ENCODE assay signal across 29 mouse cellular contexts in the genomic region with DNA sequence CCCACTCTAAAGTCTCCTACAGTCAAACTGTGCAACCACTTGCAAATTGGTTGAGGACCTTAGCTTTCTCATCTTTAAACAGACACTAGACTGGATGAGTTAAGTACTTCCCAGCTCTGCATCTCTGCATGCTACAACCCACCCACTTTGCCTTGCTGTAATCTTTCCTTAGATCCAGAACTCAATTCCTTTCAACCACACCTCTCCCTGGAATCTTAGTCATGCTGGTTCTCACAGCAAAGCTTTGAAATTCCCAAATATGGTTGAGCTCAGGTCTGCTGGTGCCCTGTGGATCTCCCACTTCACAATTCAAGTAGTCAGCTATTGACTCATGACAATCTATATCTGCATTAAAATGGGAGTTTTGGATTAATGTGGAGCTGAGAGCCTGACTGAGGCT.
"Had no signal": no experiment of that assay in that cellular context is flagged by ENCODE, and none has a peak within 500 bp of the region (broad histone marks: within the 10 kb centered on the region; RNA-seq: fewer than 3 reads in every experiment).

No protein-coding gene starts in this region.

- H3K9me3 ChIP-seq: heart, embryonic 10.5 days; heart, embryonic 12.5 days; hindbrain, embryonic 10.5 days; hindbrain, embryonic 12.5 days; intestine, embryonic 15.5 days; kidney, embryonic 15.5 days; limb, embryonic 10.5 days; limb, embryonic 12.5 days; liver, embryonic 13.5 days; liver, embryonic 15.5 days had no signal

- H3K27me3 ChIP-seq: heart, embryonic 12.5 days; hindbrain, embryonic 12.5 days; intestine, embryonic 15.5 days; kidney, embryonic 15.5 days; limb, embryonic 12.5 days; liver, embryonic 13.5 days; liver, embryonic 15.5 days had no signal

- H3K9ac ChIP-seq: heart, embryonic 12.5 days; hindbrain, embryonic 12.5 days; hindbrain, embryonic 14.5 days; intestine, embryonic 15.5 days; kidney, embryonic 15.5 days; limb, embryonic 12.5 days; liver, embryonic 13.5 days; liver, embryonic 15.5 days had no signal

- H3K36me3 ChIP-seq: heart, embryonic 10.5 days; heart, embryonic 12.5 days; hindbrain, embryonic 10.5 days; hindbrain, embryonic 12.5 days; intestine, embryonic 15.5 days; kidney, embryonic 15.5 days; limb, embryonic 10.5 days; limb, embryonic 12.5 days; liver, embryonic 13.5 days; liver, embryonic 15.5 days had no signal

- DNase-seq: gastrocnemius, adult 2 months; gastrocnemius, postnatal 10 days; gastrocnemius, postnatal 25 days; heart, adult 18-20 months; heart, postnatal 10 days; heart, postnatal 4 days; kidney, adult 11 months; kidney, adult 2 months; kidney, adult 9 months; kidney, postnatal 14 days; kidney, postnatal 36 days; layer of hippocampus, adult 9-11 months; layer of hippocampus, postnatal 36 days; liver; liver, embryonic 13.5 days had no signal

- H3K27ac ChIP-seq: gastrocnemius, adult 2 months; heart, embryonic 10.5 days; hindbrain, embryonic 10.5 days; hindbrain, embryonic 12.5 days; hindbrain, embryonic 14.5 days; intestine, embryonic 15.5 days; kidney, embryonic 15.5 days; kidney, postnatal 0 days; limb, embryonic 10.5 days; limb, embryonic 12.5 days; liver, embryonic 13.5 days; liver, embryonic 15.5 days had no signal

- H3K4me2 ChIP-seq: heart, embryonic 12.5 days; hindbrain, embryonic 12.5 days; hindbrain, embryonic 14.5 days; intestine, embryonic 15.5 days; kidney, embryonic 15.5 days; limb, embryonic 12.5 days; liver, embryonic 11.5 days; liver, embryonic 13.5 days; liver, embryonic 15.5 days had no signal

- H3K4me3 ChIP-seq: gastrocnemius, adult 2 months; heart, embryonic 10.5 days; heart, embryonic 12.5 days; hindbrain, embryonic 10.5 days; hindbrain, embryonic 12.5 days; intestine, embryonic 15.5 days; kidney, embryonic 15.5 days; limb, embryonic 10.5 days; limb, embryonic 12.5 days; liver, embryonic 13.5 days; liver, embryonic 15.5 days had no signal

- ATAC-seq: hindbrain, embryonic 16.5 days; inflammation-experienced regulatory T-cells, adult 6 months; intestine, embryonic 15.5 days had no signal

- H3K4me1 ChIP-seq: heart, embryonic 10.5 days; heart, embryonic 12.5 days; hindbrain, embryonic 10.5 days; hindbrain, embryonic 12.5 days; intestine, embryonic 15.5 days; kidney, embryonic 15.5 days; limb, embryonic 10.5 days; limb, embryonic 12.5 days; liver, embryonic 13.5 days; liver, embryonic 15.5 days had no signal
